Mouse (Mus musculus): ENCODE measurements around the gene Vill. TPM values are rescaled to one million over a fixed set of nuclear protein-coding genes. Genes with fewer than 3 reads are reported as not detected.

The Vill gene
- total and polyA plus RNA-seq, 3 experiments, result 1.5 to 3.4 (median 2.0) TPM

GRCm38 (mm10) chr9:119034676-119035665, 17.6 kb upstream of the Vill start:
- no peak for DNase-seq

GRCm38 (mm10) chr9:119035836-119036235, 16.7 kb upstream of the Vill start:
- DNase-seq, result peak; percentile 93

GRCm38 (mm10) chr9:119037076-119037730, 15.4 kb upstream of the Vill start:
- DNase-seq, result no peak

GRCm38 (mm10) chr9:119038574-119038973, 14.0 kb upstream of the Vill start:
- DNase-seq, result no peak

GRCm38 (mm10) chr9:119040101-119040775, 12.3 kb upstream of the Vill start:
- DNase-seq, result no peak

GRCm38 (mm10) chr9:119048182-119048903, 4.2 kb upstream of the Vill start:
- no peak for DNase-seq

GRCm38 (mm10) chr9:119051158-119051557, 1.4 kb upstream of the Vill start:
- DNase-seq, result peak; percentile 40

- DNase-seq, result no peak
Measured at GRCm38 (mm10) chr9:119053964-119054576, 1.5 kb downstream of the Vill start.

GRCm38 (mm10) chr9:119055336-119055735, 2.8 kb downstream of the Vill start:
- DNase-seq, result no peak

- no peak for DNase-seq
Measured at GRCm38 (mm10) chr9:119058245-119058644, 5.7 kb downstream of the Vill start.

- no peak for DNase-seq
Measured at GRCm38 (mm10) chr9:119060701-119061100, 8.1 kb downstream of the Vill start.

GRCm38 (mm10) chr9:119063036-119063644, 10.6 kb downstream of the Vill start:
- no peak for DNase-seq

GRCm38 (mm10) chr9:119064296-119064695, 11.7 kb downstream of the Vill start:
- DNase-seq, result no peak

GRCm38 (mm10) chr9:119067601-119068000, 15.0 kb downstream of the Vill start:
- DNase-seq, result peak; percentile 76

GRCm38 (mm10) chr9:119068266-119068665, 15.7 kb downstream of the Vill start:
- no peak for DNase-seq

GRCm38 (mm10) chr9:119070173-119070825, 17.7 kb downstream of the Vill start:
- DNase-seq, result no peak

- no peak for DNase-seq
Measured at GRCm38 (mm10) chr9:119071786-119072185, 19.2 kb downstream of the Vill start.

GRCm38 (mm10) chr9:119073184-119073895, 20.8 kb downstream of the Vill start:
- peak; percentile 47 for DNase-seq

GRCm38 (mm10) chr9:119075685-119076084, 23.1 kb downstream of the Vill start:
- no peak for DNase-seq

Data from adrenal gland, adult 2 months (tissue).